Mouse (Mus musculus): ENCODE measurements around the gene Dact3.

GRCm38 (mm10) chr7:16930850-16931249 is 55.7 kb downstream of the Dact3 start:
- TF ChIP-seq CTCF (IDR thresholded peaks at IDR 0.05; ENCODE audit: extremely low read depth, insufficient read depth, low read length): peak; percentile 55
- TF ChIP-seq POLR2A (IDR thresholded peaks at IDR 0.05; ENCODE audit: extremely low read depth, insufficient read depth, low read length): no peak
